Mouse (Mus musculus) hindbrain, embryonic 12.5 days (tissue): ENCODE data around the gene Pla2g4f. TPM values are rescaled to one million over a fixed set of nuclear protein-coding genes. Genes with fewer than 3 reads are reported as not detected.

Experiments used
- ATAC-seq: fragments of 200-750 bp; cut with Nextera tagmentation; 2 replicates; pipeline ENCODE4 v1.8.0; 2017; ENCODE audit warnings: moderate TSS enrichment; ENCODE audit not compliant: low FRiP score
- H3K27ac ChIP-seq: fragments of 300-500 bp; sonication (generic); 2 replicates; pipeline ENCODE4 v1.5.1; 2016; ENCODE audit warnings: mild to moderate bottlenecking
- H3K27me3 ChIP-seq: fragments of 300-500 bp; sonication (generic); 2 replicates; pipeline ENCODE4 v1.6.1; 2016; ENCODE audit warnings: mild to moderate bottlenecking
- H3K36me3 ChIP-seq: fragments of 300-500 bp; sonication (generic); 2 replicates; pipeline ENCODE4 v1.6.1; 2016; ENCODE audit warnings: mild to moderate bottlenecking
- H3K4me1 ChIP-seq: fragments of 300-500 bp; sonication (generic); 2 replicates; pipeline ENCODE4 v1.6.1; 2016
- H3K4me2 ChIP-seq: fragments of 300-500 bp; sonication (generic); replicated peaks from 2 replicates; pipeline ENCODE4 v1.6.1; 2016; ENCODE audit warnings: mild to moderate bottlenecking
- H3K4me3 ChIP-seq: fragments of 300-500 bp; sonication (generic); 2 replicates; pipeline ENCODE4 v1.5.1; 2016; ENCODE audit warnings: mild to moderate bottlenecking
- H3K9ac ChIP-seq: fragments of 300-500 bp; sonication (generic); 2 replicates; pipeline ENCODE4 v1.6.1; 2016; ENCODE audit warnings: mild to moderate bottlenecking, moderate library complexity
- H3K9me3 ChIP-seq: fragments of 300-500 bp; sonication (generic); replicated peaks from 2 replicates; pipeline ENCODE4 v1.6.1; 2016; ENCODE audit warnings: mild to moderate bottlenecking
- WGBS: fragments of 180-500 bp; shearing (Covaris S2); methylation state at CpG from one replicate; pipeline ENCODE4 v1.1.7; 2016; 5-methylcytosine and 5-hydroxymethylcytosine counted together
- polyA plus RNA-seq: library from polyadenylated mRNA; unstranded; fragments of >200 nt; fragmentation: Nextera tagmentation; extraction: Ambion mirVana; gene quantifications from 2 replicates; pipeline ENCODE4 v1.2.1, GENCODE M21; 2016

Pla2g4f gene
- polyA plus RNA-seq, 1 experiment from 2014 or later, result 0.09 TPM

- H3K4me2 ChIP-seq, result no peak overlapping the region
- H3K27ac ChIP-seq, result no peak overlapping the region
- H3K36me3 ChIP-seq, result no peaks in the 10 kb centered on the region
- H3K4me3 ChIP-seq, result no peak overlapping the region
- no peak for ATAC-seq
- H3K4me1 ChIP-seq, result no peaks in the 10 kb centered on the region
- H3K9ac ChIP-seq, result no peak overlapping the region
- H3K9me3 ChIP-seq, result no peaks in the 10 kb centered on the region
- 91% methylated on average over 6 of the region's 6 CpGs for WGBS
- no peaks in the 10 kb centered on the region for H3K27me3 ChIP-seq
Observed at GRCm38 (mm10) chr2:120301076-120301475, 12.9 kb downstream of the Pla2g4f start.

- H3K9ac ChIP-seq, result no peak overlapping the region
- H3K4me2 ChIP-seq, result no peak overlapping the region
- no peak overlapping the region for H3K4me3 ChIP-seq
- no peaks in the 10 kb centered on the region for H3K27me3 ChIP-seq
- H3K27ac ChIP-seq, result no peak overlapping the region
- ATAC-seq, result no peak
- WGBS, result 87% methylated on average over 4 of the region's 4 CpGs
- no peaks in the 10 kb centered on the region for H3K36me3 ChIP-seq
- no peaks in the 10 kb centered on the region for H3K9me3 ChIP-seq
- no peaks in the 10 kb centered on the region for H3K4me1 ChIP-seq
Observed at GRCm38 (mm10) chr2:120299866-120300265, 14.1 kb downstream of the Pla2g4f start.

- Histone ChIP-seq H3K36me3 (no peaks in the 10 kb centered on the region), H3K4me1 (no peaks in the 10 kb centered on the region), H3K9me3 (no peaks in the 10 kb centered on the region), H3K9ac (no peak overlapping the region), H3K4me3 (no peak overlapping the region), H3K4me2 (no peak overlapping the region), H3K27ac (no peak overlapping the region), H3K27me3 (no peaks in the 10 kb centered on the region)
- ATAC-seq, result no peak
- WGBS, result 6% methylated on average over 2 of the region's 2 CpGs
Observed at GRCm38 (mm10) chr2:120296160-120296559, 17.8 kb downstream of the Pla2g4f start.

GRCm38 (mm10) chr2:120291471-120292078 lies 22.4 kb downstream of the Pla2g4f start:
- Histone ChIP-seq H3K9ac (no peak overlapping the region), H3K4me2 (no peak overlapping the region), H3K9me3 (no peaks in the 10 kb centered on the region), H3K27me3 (no peaks in the 10 kb centered on the region), H3K27ac (no peak overlapping the region), H3K4me3 (no peak overlapping the region), H3K36me3 (no peaks in the 10 kb centered on the region), H3K4me1 (no peaks in the 10 kb centered on the region)
- WGBS, result 85% methylated on average over 8 of the region's 9 CpGs
- no peak for ATAC-seq

- no peak for ATAC-seq
- H3K36me3 ChIP-seq, result no peaks in the 10 kb centered on the region
- no peak within 1 kb of the TSS for H3K4me3 ChIP-seq
- H3K27ac ChIP-seq, result no peak within 1 kb of the TSS
- 73% methylated on average over 5 of the region's 5 CpGs for WGBS
- no peaks in the 10 kb centered on the region for H3K9me3 ChIP-seq
- H3K9ac ChIP-seq, result no peak within 1 kb of the TSS
- H3K27me3 ChIP-seq, result no peaks in the 10 kb centered on the region
- H3K4me2 ChIP-seq, result no peak within 1 kb of the TSS
- no peaks in the 10 kb centered on the region; the same call in 1 of the 2 replicates for H3K4me1 ChIP-seq
Observed at GRCm38 (mm10) chr2:120288995-120289394, 25.0 kb downstream of the Pla2g4f start, which contains the start of gene Pla2g4d. TSS of gene Pla2g4d (minus strand) at chr2:120289197.

GRCm38 (mm10) chr2:120288401-120288800 lies 25.6 kb downstream of the Pla2g4f start:
- WGBS, result 85% methylated on average over 3 of the region's 3 CpGs
- H3K9ac ChIP-seq, result no peak overlapping the region
- ATAC-seq, result no peak

GRCm38 (mm10) chr2:120285639-120286038 lies 28.3 kb downstream of the Pla2g4f start:
- ATAC-seq, result no peak
- Histone ChIP-seq H3K27ac (no peak overlapping the region), H3K9me3 (no peaks in the 10 kb centered on the region), H3K27me3 (no peaks in the 10 kb centered on the region), H3K4me3 (no peak overlapping the region), H3K4me2 (no peak overlapping the region), H3K4me1 (no peaks in the 10 kb centered on the region; the same call in 1 of the 2 replicates), H3K9ac (no peak overlapping the region), H3K36me3 (no peaks in the 10 kb centered on the region)
- 74% methylated on average over 4 of the region's 4 CpGs for WGBS

More at GRCm38 (mm10) chr2:120288401-120288800, 25.6 kb downstream of the Pla2g4f start:
- no peaks in the 10 kb centered on the region; the same call in 1 of the 2 replicates for H3K4me1 ChIP-seq
- no peaks in the 10 kb centered on the region for H3K27me3 ChIP-seq
- no peak overlapping the region for H3K4me2 ChIP-seq
- no peak overlapping the region for H3K27ac ChIP-seq
- H3K4me3 ChIP-seq, result no peak overlapping the region
- no peaks in the 10 kb centered on the region for H3K36me3 ChIP-seq
- H3K9me3 ChIP-seq, result no peaks in the 10 kb centered on the region

GRCm38 (mm10) chr2:120284705-120285104 lies 29.3 kb downstream of the Pla2g4f start:
- no peaks in the 10 kb centered on the region for H3K9me3 ChIP-seq
- no peak for ATAC-seq
- H3K9ac ChIP-seq, result no peak overlapping the region
- no peaks in the 10 kb centered on the region for H3K36me3 ChIP-seq
- H3K4me1 ChIP-seq, result no peaks in the 10 kb centered on the region; the same call in 1 of the 2 replicates
- H3K27me3 ChIP-seq, result no peaks in the 10 kb centered on the region
- H3K4me2 ChIP-seq, result no peak overlapping the region
- no peak overlapping the region for H3K4me3 ChIP-seq
- no peak overlapping the region for H3K27ac ChIP-seq

GRCm38 (mm10) chr2:120284094-120284493 lies 29.9 kb downstream of the Pla2g4f start:
- Histone ChIP-seq H3K9me3 (no peaks in the 10 kb centered on the region), H3K27me3 (no peaks in the 10 kb centered on the region), H3K4me3 (no peak overlapping the region), H3K4me2 (no peak overlapping the region), H3K9ac (no peak overlapping the region), H3K4me1 (no peaks in the 10 kb centered on the region; the same call in 1 of the 2 replicates), H3K27ac (no peak overlapping the region), H3K36me3 (no peaks in the 10 kb centered on the region)
- WGBS, result 79% methylated on average over 5 of the region's 5 CpGs
- ATAC-seq, result no peak

GRCm38 (mm10) chr2:120283550-120283949 lies 30.4 kb downstream of the Pla2g4f start:
- 64% methylated on average over 6 of the region's 6 CpGs for WGBS
- no peak overlapping the region for H3K4me2 ChIP-seq

GRCm38 (mm10) chr2:120281221-120281620 lies 32.7 kb downstream of the Pla2g4f start:
- no peak overlapping the region for H3K4me3 ChIP-seq
- H3K4me1 ChIP-seq, result no peaks in the 10 kb centered on the region; the same call in 1 of the 2 replicates
- no peak overlapping the region for H3K27ac ChIP-seq
- ATAC-seq, result no peak
- H3K27me3 ChIP-seq, result no peaks in the 10 kb centered on the region
- 57% methylated on average over 3 of the region's 3 CpGs for WGBS
- no peak overlapping the region for H3K4me2 ChIP-seq
- H3K9ac ChIP-seq, result no peak overlapping the region
- no peaks in the 10 kb centered on the region for H3K9me3 ChIP-seq
- no peaks in the 10 kb centered on the region for H3K36me3 ChIP-seq

More at GRCm38 (mm10) chr2:120283550-120283949, 30.4 kb downstream of the Pla2g4f start:
- Histone ChIP-seq H3K27me3 (no peaks in the 10 kb centered on the region), H3K4me1 (no peaks in the 10 kb centered on the region; the same call in 1 of the 2 replicates), H3K27ac (no peak overlapping the region), H3K4me3 (no peak overlapping the region), H3K9ac (no peak overlapping the region), H3K36me3 (no peaks in the 10 kb centered on the region), H3K9me3 (no peaks in the 10 kb centered on the region)
- no peak for ATAC-seq

GRCm38 (mm10) chr2:120279961-120280360 lies 34.0 kb downstream of the Pla2g4f start:
- no peaks in the 10 kb centered on the region for H3K9me3 ChIP-seq
- H3K27me3 ChIP-seq, result 0 out of 2 replicates have a peak, but pooled peaks cover 2% of the 10 kb centered on the region
- no peak overlapping the region for H3K9ac ChIP-seq
- WGBS, result 18% methylated on average over 8 of the region's 8 CpGs
- H3K4me2 ChIP-seq, result no peak overlapping the region
- ATAC-seq, result no peak
- no peak overlapping the region for H3K4me3 ChIP-seq
- no peak overlapping the region for H3K27ac ChIP-seq
- H3K4me1 ChIP-seq, result no peaks in the 10 kb centered on the region
- no peaks in the 10 kb centered on the region for H3K36me3 ChIP-seq

GRCm38 (mm10) chr2:120276951-120277350 lies 37.0 kb downstream of the Pla2g4f start:
- Histone ChIP-seq H3K36me3 (no peaks in the 10 kb centered on the region), H3K9ac (no peak overlapping the region), H3K4me2 (no peak overlapping the region), H3K9me3 (no peaks in the 10 kb centered on the region), H3K4me3 (no peak overlapping the region), H3K27me3 (0 out of 2 replicates have a peak, but pooled peaks cover 2% of the 10 kb centered on the region), H3K4me1 (no peaks in the 10 kb centered on the region), H3K27ac (no peak overlapping the region)
- ATAC-seq, result no peak
- 75% methylated on average over 4 of the region's 4 CpGs for WGBS
